Mouse (Mus musculus) erythroblast, embryonic 14.5 days (primary cell): ENCODE data around the gene Dxo.

Experiments used
- GATA1 ChIP-seq: IDR thresholded peaks from 2 replicates; pipeline ENCODE4 v1.6.1; 2012; ENCODE audit warnings: low read length, inconsistent platforms, mixed read lengths
- TAL1 ChIP-seq: IDR thresholded peaks from 3 replicates; pipeline ENCODE4 v1.6.1; 2012; ENCODE audit warnings: low read length, inconsistent platforms, mixed read lengths

GRCm38 (mm10) chr17:34798866-34799530 is 37.8 kb upstream of the Dxo start:
- TF ChIP-seq GATA1 (no peak), TAL1 (no peak)
